Comparison of ENCODE assay signal across 20 mouse cellular contexts in the genomic region with DNA sequence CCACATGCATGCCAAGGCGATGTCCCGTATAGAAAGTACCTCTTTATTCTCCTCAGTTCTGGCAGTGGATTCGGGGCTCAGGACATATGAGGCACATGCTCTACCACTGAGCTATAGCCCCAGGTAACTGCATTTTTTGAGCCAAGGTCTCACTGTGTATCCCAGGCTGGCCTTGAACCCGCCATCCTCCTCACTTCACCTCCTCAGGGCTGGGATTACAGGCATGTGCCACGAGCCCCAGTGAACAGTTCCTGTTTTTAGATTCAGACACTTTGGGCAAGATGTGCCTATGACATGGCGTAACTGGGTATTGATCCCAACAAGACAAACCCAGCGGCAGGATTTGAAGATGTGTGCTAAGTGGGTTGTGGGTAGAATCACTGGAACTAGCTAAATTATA.
DNase-seq lines count a peak whose midpoint lies in the region; ATAC-seq and TF ChIP-seq lines count a peak whose summit lies in the region.
"Had no signal": no experiment of that assay in that cellular context is flagged by ENCODE, and none has a peak within 500 bp of the region (broad histone marks: within the 10 kb centered on the region; RNA-seq: fewer than 3 reads in every experiment).

No protein-coding gene starts in this region.

- ATAC-seq in hindbrain, embryonic 13.5 days (ENCODE audit: low FRiP score) = no peak
- no peak for ATAC-seq in hindbrain, embryonic 11.5 days (ENCODE audit: low FRiP score)
- ATAC-seq in granulocyte monocyte progenitor cell, adult 5-6 weeks (replicated peaks; ENCODE audit: poor library complexity, severe bottlenecking) = peak; percentile 61; the same call in 1 of the 2 replicates
- ATAC-seq: activated CD4-positive, CD25-positive, alpha-beta regulatory T cell, adult 4 months; forebrain, embryonic 16.5 days; inflammation-experienced regulatory T-cells, adult 6 months; intestine, postnatal 0 days; Patski had no signal

- H3K9ac ChIP-seq in hindbrain, embryonic 13.5 days = no peak overlapping the region
- H3K9ac ChIP-seq in hindbrain, embryonic 11.5 days (ENCODE audit: low read depth, low read length) = no peak overlapping the region
- H3K9ac ChIP-seq in liver, adult 2 months (ENCODE audit: low read depth, low read length) = no peak overlapping the region
- H3K9ac ChIP-seq: forebrain, embryonic 12.5 days; heart, embryonic 13.5 days had no signal

- no peaks in the 10 kb centered on the region for H3K4me1 ChIP-seq in hindbrain, embryonic 13.5 days (replicated peaks)
- H3K4me1 ChIP-seq in hindbrain, embryonic 11.5 days (replicated peaks; ENCODE audit: control insufficient read depth, insufficient read depth, low read length) = no peaks in the 10 kb centered on the region
- peaks cover 5% of the 10 kb centered on the region for H3K4me1 ChIP-seq in liver, adult 2 months (ENCODE audit: control insufficient read depth, insufficient read depth, low read length)
- H3K4me1 ChIP-seq in limb, embryonic 10.5 days = no peaks in the 10 kb centered on the region
- H3K4me1 ChIP-seq: forebrain, embryonic 12.5 days; heart, embryonic 13.5 days had no signal

- no peak for TF ChIP-seq POLR2A in liver, adult 2 months (IDR thresholded peaks at IDR 0.05; ENCODE audit: extremely low read depth, insufficient read depth, low read length)

- no peaks in the 10 kb centered on the region for H3K9me3 ChIP-seq in hindbrain, embryonic 13.5 days
- H3K9me3 ChIP-seq in hindbrain, embryonic 11.5 days (ENCODE audit: control insufficient read depth, low read length) = no peaks in the 10 kb centered on the region
- H3K9me3 ChIP-seq in limb, embryonic 10.5 days (replicated peaks) = no peaks in the 10 kb centered on the region
- H3K9me3 ChIP-seq: forebrain, embryonic 12.5 days; heart, embryonic 13.5 days had no signal

- H3K36me3 ChIP-seq in hindbrain, embryonic 13.5 days = no peaks in the 10 kb centered on the region
- no peaks in the 10 kb centered on the region for H3K36me3 ChIP-seq in hindbrain, embryonic 11.5 days (ENCODE audit: control insufficient read depth, insufficient read depth, low read length)
- H3K36me3 ChIP-seq in liver, adult 2 months (ENCODE audit: control insufficient read depth, insufficient read depth, low read length) = no peaks in the 10 kb centered on the region
- H3K36me3 ChIP-seq in limb, embryonic 10.5 days = 0 out of 2 replicates have a peak, but pooled peaks cover 3% of the 10 kb centered on the region
- H3K36me3 ChIP-seq: forebrain, embryonic 12.5 days had no signal

- no peaks in the 10 kb centered on the region for H3K27me3 ChIP-seq in hindbrain, embryonic 13.5 days
- H3K27me3 ChIP-seq in hindbrain, embryonic 11.5 days (ENCODE audit: control insufficient read depth, insufficient read depth, low read length) = no peaks in the 10 kb centered on the region
- H3K27me3 ChIP-seq in liver, adult 2 months (ENCODE audit: control insufficient read depth, insufficient read depth, low read length) = no peaks in the 10 kb centered on the region
- no peaks in the 10 kb centered on the region for H3K27me3 ChIP-seq in limb, embryonic 10.5 days (ENCODE audit: low read depth, poor library complexity, severe bottlenecking)
- H3K27me3 ChIP-seq: CH12.LX; forebrain, embryonic 12.5 days; heart, embryonic 13.5 days; Patski had no signal

- no peak overlapping the region for H3K4me2 ChIP-seq in hindbrain, embryonic 13.5 days
- H3K4me2 ChIP-seq in hindbrain, embryonic 11.5 days (replicated peaks; ENCODE audit: low read depth, low read length) = no peak overlapping the region
- H3K4me2 ChIP-seq: forebrain, embryonic 12.5 days; heart, embryonic 13.5 days had no signal

- H3K27ac ChIP-seq in hindbrain, embryonic 13.5 days = 0 out of 2 replicates have a peak overlapping the region, but pooled peaks have one; percentile 48
- H3K27ac ChIP-seq in hindbrain, embryonic 11.5 days (ENCODE audit: low read depth, low read length) = no peak overlapping the region
- no peak overlapping the region for H3K27ac ChIP-seq in liver, adult 2 months (replicated peaks; ENCODE audit: insufficient read depth, low read depth, low read length)
- H3K27ac ChIP-seq in limb, embryonic 10.5 days = no peak overlapping the region
- H3K27ac ChIP-seq: forebrain, embryonic 12.5 days; heart, embryonic 13.5 days had no signal

- WGBS in hindbrain, embryonic 13.5 days = 95% methylated on average over 7 of the region's 7 CpGs
- WGBS in hindbrain, embryonic 11.5 days = 90% methylated on average over 7 of the region's 7 CpGs
- WGBS in liver, adult 2 months = 62% methylated on average over 7 of the region's 7 CpGs
- WGBS in limb, embryonic 10.5 days = 90% methylated on average over 7 of the region's 7 CpGs

- no peak for DNase-seq in hindbrain, embryonic 11.5 days (ENCODE audit: low spot score)
- peak; percentile 44 for DNase-seq in liver, adult 2 months (ENCODE audit: extremely low read depth, low read depth, low spot score)
- no peak for DNase-seq in liver
- no peak for DNase-seq in limb, embryonic 10.5 days (ENCODE audit: low spot score)
- DNase-seq: adrenal gland, postnatal 25 days; cerebellum, adult 18-20 months; cerebellum, adult 9-11 months; cerebellum, postnatal 36 days; gastrocnemius, postnatal 10 days; heart, postnatal 4 days had no signal

- TF ChIP-seq CTCF in liver, adult 2 months (IDR thresholded peaks at IDR 0.05; ENCODE audit: low read depth, low read length) = no peak

- no peak overlapping the region for H3K4me3 ChIP-seq in hindbrain, embryonic 13.5 days
- no peak overlapping the region for H3K4me3 ChIP-seq in hindbrain, embryonic 11.5 days (ENCODE audit: low read depth, low read length)
- no peak overlapping the region for H3K4me3 ChIP-seq in liver, adult 2 months (ENCODE audit: insufficient read depth, low read depth, low read length)
- no peak overlapping the region for H3K4me3 ChIP-seq in limb, embryonic 10.5 days
- H3K4me3 ChIP-seq: forebrain, embryonic 12.5 days; heart, embryonic 13.5 days had no signal

- H3K79me2 ChIP-seq in liver, adult 2 months (ENCODE audit: control insufficient read depth, insufficient read depth, low read length) = no peaks in the 10 kb centered on the region; the same call in 1 of the 2 replicates
